Mouse (Mus musculus) left cerebral cortex, adult 9 months (tissue): Measurements from ENCODE around the gene Tmem132b.

Experiments
- DNase-seq, 2 experiments: peaks; one replicate each; pipeline ENCODE4 v3.0.0; 2022; ENCODE audit warnings: low spot score in 2 of 2

The Tmem132b gene

DNA sequence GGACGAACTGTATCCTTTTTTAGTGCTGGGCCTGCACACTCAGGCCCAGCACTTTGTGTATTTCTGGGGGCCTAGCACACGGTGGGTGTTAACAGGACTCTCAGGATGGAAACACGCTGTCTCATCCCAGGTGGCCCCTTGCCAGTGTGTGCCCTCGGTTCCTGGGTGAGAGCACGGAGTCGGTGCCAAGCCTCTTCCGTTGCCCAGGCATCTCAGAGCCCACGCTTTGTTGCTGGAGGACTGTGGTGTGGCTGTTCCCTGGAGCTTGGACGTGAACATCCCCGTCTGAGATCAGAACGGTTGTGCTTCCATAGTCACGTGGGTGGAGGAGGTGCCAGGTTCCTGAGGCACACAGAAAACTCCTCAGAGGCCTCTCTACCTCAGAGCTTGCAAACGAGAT lies 47.1 kb downstream of the Tmem132b start:
- peak; percentile 45 to 85 for DNase-seq

DNA sequence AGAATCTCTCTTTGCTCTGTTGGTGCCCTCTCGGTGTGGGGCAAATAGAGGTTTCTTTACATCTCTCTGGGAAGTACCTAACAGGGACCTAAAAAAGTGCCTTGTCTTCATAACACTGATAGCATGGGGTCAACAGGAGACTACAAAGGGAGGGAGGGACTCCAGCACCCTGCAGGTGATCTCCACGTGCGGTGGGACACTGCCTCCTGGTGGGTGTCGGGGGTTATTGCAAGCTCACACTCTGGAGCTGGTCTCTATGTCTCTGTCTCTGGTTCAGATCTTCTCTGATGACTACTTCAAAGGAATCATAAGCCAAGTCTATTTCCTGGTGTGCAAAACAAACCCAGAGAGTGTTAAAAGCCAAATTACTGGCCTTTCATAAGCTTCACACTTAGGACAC lies 47.6 kb downstream of the Tmem132b start:
- DNase-seq: no peak

DNA sequence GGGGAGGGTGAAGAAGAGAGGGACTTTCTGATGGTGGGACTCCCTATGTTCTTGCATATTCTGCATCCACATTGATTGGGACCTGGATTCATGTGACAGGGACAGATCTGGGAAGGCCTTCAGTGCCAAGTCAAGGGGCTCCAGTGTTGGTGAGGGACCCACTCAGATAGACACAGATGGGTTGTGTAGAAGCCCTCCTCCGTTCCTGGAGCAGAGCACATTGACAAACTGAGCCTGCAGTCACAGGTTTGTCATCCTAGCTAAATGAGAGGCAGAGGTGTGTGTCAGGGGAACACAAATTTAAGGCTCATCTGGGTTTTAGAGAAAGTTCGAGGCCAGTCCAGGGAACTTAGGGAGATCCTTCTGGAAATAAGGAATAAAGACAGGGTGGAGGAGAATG lies 51.7 kb downstream of the Tmem132b start:
- no peak for DNase-seq

DNA sequence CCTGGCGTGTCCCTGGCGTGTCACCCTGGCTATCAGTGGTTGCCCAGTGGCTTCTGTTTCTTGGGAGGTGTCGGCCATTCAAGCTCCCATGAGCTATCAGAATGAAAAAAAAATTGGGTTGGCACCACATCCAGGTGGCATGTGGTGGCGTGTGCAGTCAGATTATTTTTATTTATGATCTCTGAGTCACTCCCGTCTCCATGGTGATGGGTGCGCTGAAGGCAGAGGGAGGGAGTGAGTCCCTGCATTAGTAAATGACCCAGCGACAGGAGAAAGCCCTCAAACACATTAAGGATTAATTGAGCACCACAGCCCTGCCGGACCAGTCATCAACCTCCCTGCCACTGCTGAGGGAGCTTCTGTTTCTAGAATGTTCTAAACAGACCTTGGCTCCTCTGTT lies 52.3 kb downstream of the Tmem132b start:
- DNase-seq: peak in 1 of 2 experiments; percentile 62

DNA sequence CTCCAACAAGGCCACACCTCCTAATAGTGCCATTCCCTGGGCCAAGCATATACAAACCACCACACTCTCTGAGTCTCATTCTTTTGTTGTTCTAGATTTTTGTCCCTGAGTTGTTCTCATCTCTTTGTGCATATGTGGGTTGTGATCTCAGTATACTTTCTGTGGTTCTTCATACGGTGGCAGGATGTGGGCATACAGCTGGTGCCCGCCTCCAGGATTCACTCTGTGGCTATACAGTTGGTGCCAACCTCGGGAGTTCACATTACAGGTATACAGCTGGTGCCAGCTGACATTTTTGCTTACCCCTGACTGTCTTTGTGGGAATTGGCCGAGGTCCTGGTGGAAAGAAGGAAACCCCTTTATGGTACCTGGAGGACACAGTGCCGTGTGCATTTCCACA lies 53.6 kb downstream of the Tmem132b start:
- DNase-seq: no peak

DNA sequence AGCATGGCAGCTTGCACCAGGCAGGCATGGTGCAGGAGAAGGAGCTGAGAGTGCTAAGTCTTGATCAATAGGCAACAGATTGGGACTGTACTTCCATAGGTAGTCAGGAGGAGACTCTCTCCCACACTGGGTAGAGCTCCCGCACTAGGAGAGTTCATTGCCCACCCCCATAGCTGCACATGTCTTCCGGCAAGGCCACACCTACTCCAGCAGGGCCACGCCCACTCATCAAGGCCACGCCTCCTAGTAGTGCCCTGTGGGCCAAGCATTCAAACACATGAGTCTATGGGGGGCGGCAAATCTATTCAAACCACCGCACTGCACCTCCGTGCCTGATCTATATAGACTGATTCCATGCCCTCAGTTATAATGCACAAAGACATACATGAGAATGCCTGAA lies 56.6 kb downstream of the Tmem132b start:
- DNase-seq: no peak

DNA sequence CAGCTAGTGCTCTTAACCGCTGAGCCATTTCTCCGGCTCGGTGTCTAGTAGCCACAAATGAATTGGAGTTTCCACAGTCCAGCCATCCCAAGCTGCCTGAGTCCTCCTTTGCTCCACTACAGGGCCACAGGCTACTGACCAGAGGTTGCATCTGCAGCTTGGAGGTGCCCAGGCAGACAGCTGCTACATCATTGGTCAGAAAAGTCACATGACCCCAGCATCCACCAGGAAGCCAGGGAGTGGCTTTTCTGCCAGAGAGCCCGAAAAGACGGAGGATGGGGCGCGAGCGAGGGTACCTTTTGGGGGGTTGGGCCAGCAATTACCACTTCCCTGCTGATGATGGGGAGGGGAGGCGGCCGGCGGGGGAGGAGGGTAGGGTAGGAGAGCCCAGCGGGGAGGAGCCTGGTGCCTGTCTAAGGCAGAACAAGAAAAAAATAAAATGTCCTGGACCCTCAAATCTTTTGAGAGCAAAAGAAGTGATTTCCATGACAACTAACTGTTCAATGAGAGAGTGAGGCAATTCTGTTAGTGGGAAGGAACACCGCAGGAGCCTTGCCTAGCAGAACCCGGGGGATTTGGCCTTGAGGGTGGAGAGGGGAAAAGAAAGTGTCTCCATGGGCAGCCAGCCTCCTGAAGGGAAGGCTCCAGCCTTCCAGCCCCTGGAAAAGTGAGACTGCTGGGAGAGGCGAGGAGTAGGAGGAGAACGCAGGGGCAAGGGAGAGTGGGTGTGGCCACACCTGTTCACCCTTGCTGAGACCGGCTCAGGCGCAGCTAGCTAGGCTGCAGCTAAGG lies 57.5 kb downstream of the Tmem132b start:
- no peak for DNase-seq

DNA sequence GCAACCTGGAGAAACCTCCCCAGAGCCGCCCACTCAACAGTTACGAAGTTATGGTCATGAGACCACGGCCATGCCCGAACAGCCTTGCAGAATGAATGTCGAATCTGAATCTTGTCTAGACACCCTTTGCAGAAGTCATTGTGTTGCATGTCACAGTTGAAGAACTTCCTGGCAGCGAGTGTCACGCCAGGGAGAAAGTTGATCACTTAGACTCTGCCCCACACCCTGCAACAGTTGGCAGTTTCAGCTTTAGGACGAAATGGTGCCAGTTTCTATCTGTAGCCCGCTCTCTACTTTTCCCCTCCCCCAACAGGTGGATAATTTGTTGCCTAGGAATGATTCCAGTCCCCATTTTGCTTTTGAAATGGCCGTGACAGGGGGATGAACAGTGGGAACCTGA lies 66.5 kb downstream of the Tmem132b start:
- no peak for DNase-seq

DNA sequence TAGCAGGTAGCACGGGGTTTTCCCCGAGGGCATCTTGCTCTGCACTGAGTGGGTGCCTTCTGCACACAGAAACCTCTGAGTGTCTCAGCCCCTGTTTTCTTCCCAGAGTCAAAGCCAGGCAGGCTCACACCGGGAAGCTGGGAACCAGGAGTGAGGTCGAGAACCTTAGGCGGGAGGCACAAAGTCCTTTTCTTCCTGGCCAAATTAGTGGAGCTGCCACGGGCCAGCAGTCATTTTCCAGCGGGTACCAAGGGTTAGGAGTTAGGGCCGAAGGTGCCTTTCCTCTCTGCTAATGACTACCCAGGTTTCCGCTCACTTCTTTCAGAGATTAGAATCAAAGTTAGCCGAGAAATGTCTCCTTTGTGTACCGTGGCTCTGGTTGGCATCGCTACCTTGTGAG lies 75.6 kb downstream of the Tmem132b start:
- no peak for DNase-seq

DNA sequence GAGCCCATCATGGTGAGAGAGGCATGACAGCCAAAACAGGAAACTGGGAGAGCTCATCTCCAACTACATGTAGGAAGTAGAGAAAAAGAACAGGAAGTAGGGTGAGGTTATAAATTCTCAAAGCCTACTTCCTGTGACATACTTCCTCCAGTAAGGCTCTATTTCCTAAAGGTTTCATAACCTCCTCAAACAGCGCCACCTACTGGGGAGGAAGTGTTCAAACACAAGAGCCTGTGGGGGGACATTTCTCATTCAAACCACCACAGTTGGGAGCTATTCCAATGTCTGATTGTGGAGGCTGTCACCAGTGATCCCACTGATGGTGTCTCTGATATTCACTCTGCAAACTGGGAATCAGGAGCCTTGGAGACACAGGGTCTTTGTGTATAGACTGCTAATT lies 78.4 kb downstream of the Tmem132b start:
- no peak for DNase-seq

DNA sequence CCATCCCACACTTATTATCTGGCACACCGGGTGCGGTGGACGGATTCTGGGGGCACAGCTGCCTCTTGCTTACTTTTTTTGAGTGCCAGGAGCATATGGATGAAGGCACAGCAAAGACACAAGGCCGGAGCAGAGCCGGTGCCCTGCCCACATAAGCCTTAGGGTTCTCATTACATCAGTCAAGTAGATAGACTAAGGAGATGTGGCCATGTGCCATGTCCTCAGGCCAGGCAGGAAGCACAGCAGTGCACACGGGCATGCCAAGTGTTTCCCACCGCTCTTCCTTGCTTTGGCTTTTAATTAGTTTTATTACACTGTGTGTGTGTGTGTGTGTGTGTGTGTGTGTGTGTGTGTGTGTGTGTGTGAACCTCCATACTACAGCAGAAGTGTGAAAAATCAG lies 80.9 kb downstream of the Tmem132b start:
- DNase-seq: no peak

DNA sequence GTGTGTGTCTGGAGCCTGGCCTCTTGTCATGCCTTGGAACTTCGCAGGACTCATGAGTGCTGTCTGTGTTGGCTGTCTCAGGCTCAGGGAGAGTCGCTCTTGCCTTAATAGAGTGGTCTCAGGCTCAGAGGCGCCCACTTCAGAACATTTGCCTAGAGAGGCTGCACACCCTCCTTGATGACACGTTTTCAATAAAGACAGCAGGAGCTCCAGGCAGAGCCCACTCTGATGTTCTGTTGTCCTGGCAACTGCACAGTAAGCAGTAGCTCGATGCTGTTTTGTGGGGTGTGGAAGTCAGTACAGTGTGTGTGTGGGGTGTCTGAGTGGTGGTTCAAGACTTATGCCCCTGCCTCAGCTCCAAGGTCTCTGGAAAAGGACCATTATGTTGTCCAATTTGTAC lies 81.6 kb downstream of the Tmem132b start:
- no peak for DNase-seq

DNA sequence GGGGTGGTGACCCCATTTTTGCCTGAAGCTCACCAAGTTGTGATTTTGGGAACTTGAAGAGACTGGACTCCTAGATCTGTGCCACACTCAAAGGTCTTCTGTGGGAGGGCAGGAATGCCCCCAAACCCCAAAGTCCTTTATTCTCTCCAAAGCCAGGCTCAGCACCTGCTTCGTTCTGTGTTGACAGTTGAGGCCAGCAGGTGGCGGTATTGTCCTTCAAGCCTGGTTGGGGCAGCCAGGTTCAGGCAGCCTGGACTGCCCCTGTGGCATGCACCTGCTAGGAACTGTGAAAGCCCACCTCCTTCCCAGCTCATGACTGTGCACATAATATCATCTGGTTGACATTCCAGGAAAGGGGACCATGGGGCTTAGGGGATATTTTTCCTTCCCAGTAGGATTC lies 82.8 kb downstream of the Tmem132b start:
- no peak for DNase-seq

DNA sequence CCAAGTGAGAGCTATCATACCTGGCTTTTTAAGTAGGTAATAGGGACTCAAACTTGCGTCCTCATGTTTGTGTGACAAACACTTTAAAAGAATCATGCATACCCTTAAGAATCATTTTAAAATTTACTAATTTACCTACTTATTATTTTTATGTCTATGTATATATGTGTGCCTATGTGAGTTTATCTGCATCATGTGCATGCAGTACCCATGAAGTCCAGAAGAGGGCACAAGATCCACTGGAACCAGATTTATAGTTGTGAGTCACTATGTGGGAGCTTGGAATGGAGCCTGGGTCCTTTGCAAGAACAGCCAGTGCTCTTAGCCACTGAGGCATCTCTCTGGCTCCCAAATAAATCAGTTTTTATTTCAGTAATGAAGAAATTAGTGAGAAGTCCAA lies 85.5 kb downstream of the Tmem132b start:
- no peak for DNase-seq

DNA sequence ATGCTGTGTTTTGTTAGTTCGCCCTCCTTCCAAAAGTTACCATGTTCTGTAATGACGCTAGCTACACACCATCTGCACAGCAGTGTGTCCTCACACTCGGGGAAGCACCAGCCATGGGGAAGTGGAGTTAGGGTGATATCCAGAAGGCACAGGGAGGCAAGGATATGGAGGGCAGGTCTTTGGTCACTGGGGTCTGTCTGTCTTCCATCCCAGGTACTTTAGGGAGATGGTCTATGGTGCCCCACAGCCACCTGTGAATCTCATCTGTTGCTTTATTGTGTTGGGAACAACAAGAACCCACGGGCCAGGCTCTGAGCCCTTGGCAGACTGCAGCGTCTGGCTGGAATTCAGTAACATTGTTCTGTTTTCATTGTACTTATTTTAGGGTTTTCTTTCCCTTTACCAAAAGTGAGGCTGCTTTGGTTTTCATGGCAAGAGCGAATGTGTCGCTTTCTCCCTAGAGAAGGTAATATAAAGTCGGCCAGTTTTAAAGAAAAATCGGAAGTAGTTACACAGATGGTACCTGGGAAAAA lies 96.3 kb downstream of the Tmem132b start:
- DNase-seq: peak in 1 of 2 experiments; percentile 50

DNA sequence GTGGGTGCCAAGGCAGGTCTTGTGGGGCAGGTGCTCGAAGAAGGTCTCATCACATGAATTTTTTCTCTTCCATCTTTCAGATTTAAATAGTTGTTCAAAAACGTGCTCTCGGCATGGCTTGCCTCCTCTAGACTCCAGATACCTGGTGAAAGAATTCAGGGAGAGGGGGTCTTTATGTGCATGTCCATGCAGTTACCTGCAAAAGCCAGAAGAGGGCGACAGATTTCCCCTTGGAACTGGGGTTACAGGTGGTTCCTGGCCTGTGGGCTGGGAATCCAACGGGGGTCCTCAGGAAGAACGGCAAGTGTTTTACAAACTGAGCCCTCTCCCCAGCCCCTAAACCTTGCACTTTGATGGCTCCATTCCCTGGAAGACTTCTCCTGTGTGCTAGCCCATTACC lies 103.1 kb downstream of the Tmem132b start:
- DNase-seq: no peak

DNA sequence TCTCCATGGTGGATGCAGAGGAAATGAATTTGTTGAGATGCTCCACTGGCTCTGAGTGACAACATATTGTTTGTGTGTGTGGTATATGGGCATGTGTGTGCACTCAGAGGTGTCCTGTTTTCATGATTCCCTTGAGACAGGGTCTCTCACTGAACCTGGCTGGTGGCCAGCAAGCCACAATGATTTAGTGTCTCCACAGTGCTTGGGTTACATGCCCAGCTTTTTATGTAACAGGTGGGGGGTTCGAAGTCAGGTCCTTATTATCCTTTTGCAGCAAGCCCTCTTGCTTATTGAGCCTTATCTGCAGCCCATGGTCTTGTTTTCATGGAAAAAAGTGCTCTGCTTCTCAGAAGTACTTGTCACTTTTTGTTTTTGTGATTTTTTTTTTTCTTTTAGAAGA lies 109.4 kb downstream of the Tmem132b start:
- DNase-seq: no peak

DNA sequence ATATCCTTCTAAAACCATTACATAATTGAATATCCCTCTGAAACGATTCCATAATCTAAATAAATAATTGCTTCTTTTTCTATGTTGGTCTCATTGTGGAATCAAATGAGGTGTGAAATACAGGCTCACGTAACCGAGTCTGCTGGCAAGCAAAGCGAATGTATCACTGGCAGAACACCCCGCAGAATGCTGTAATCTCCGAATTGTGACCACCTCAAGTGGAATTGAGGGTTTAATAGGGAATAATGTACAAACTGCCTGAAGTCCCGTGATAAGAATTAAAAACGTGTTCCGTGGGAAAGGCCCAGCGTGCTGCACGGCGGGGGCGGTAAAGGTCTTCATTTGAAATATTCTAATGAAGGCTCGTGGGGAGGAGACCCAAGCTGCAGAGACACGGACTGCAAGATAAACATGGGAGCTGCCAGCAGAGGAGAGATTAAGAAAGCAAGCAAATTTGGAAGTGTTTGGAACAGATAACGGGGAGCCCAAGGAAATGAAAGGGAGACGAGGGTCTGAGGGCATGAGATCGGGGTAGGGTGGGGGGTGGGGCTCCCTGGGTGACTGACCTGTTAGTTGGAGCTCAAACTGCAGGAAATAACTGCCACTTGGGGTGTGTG lies 110.1 kb downstream of the Tmem132b start:
- DNase-seq: peak in 1 of 2 experiments; percentile 42

DNA sequence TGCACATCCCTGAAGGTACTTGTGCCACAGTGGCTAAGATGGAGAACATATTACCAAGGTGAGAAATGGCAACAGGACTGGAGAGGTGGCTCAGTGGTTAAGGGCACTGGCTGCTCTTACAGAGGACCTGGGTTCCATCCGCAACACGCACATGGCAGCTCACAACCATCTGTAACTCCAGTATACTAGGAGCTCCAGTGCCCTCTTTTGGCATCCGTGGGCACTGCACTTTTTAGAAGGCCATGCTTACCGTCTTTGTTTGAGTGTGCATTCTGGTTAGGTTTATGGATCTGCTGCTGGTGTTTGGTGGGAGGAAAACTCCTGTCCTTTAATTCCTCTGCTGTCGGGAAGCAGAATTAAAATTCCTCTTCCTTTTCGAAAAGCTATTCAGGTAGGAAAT lies 116.7 kb downstream of the Tmem132b start:
- no peak for DNase-seq

DNA sequence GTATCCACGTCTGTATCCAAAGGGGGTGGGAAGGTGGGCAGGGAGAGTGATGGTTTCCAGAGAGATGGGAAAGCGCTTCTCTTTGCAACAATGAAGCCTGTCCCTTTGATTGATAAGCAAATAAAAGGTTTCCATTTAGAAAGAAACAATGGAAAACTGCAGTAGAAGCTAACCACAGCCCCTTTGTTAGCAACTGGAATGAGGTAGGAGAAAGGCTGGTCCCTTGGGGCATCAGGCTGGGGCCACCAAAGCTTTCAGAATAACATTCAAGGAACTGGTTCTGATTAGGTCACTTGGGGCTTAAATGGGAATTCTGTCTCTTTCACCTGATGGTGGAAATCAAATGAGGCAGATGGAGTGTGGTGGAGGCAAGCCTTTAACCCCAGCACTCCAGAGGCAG lies 118.4 kb downstream of the Tmem132b start:
- DNase-seq: no peak

DNA sequence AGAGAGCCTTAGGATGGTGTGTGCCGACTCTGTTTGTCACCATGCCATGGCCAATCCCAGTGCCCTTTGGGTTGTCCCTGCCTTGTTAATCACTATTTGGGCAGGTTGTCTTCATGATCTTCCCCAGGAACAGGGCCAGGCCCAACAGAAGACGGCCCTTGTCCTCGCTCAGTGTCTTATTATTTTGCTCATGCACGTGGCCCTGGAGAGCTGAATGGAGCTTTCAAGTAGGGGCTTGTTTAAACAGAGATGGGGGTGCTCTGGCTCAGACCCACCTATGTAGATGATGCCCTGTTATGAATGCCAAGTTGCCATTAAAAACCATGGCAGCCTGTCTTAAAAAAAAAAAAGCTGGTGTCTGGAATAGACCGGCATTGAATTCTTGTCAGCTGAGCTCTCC lies 126.5 kb downstream of the Tmem132b start:
- peak in 1 of 2 experiments; percentile 26 for DNase-seq

DNA sequence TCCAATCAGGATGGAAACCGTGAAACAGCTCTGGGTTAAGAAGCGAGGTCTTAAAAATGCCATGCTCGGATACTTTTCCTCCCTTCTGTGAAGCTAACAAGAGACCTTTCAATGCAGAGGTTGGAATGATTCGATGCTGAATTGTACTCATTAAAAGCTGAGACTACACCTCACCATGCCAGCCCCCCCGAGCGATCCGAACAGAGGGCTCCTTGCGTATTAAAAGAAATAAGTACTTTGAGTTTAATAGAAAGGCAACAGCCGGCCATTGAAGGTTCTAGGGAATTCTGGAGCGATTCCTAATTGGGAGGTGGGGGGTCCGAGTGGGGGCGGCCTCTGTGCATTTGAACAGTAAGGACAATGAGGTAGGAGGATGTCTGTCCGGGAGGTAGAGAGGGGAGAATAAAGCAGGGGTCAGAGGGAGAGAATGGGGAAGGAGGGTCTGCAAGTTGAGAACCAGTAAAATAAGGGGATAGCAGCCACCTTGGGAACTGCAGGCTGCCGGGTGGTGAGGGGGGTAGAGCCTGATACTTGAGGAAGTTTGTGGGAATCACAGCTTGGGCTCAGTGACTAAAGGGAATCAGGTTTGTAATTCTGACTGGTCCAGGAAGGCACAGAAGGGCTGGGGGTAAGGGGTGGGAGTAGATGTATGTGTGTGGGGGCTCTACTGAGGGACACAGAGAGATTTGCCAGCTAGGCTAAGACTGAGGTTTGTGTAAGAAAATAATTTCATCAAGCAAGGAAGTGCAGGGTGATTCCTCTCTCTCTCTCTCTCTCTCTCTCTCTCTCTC lies 127.6 kb downstream of the Tmem132b start:
- DNase-seq: no peak

DNA sequence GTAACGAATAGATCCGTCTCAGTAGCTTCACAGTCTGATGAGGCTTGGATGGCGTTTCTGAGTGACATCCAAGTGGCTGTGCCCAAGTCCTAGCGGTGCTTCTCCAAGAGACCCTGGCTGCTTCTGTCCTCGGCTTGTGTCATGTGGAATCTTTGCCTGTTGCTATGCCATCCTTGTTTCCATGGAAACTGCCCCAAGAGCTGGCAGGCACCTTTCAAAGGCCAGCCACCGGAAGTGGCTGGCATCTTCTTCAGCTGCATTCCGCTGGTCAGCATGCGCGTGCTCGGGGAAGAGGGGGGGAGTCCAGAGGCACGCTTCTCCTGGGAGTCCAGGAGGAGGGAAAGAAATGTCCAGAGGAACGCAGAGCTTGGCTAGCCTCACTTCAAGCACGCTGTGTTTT lies 144.0 kb downstream of the Tmem132b start:
- peak; percentile 48 to 74 for DNase-seq
